Mouse (Mus musculus) gastrocnemius, adult 8-10 months (tissue): ENCODE data around the gene Sptlc3. TPM values are rescaled to one million over a fixed set of nuclear protein-coding genes. Genes with fewer than 3 reads are reported as not detected.
A peak's percentile ranks its signal among the peaks of the same experiment; 100 is the strongest.

Experiments used
- DNase-seq, 2 experiments: peaks; one replicate each; pipeline ENCODE4 v3.0.0; 2022; ENCODE audit warnings: low spot score in 2 of 2
- total RNA-seq, 4 experiments: library from RNA; stranded (reverse); gene quantifications; 2 replicates each; pipeline ENCODE4 v1.2.4; 2022

The Sptlc3 gene
- total RNA-seq, 4 experiments from 2014 or later = not detected

GRCm38 (mm10) chr2:139637861-139638260 is 144.1 kb downstream of the Sptlc3 start:
- no peak for DNase-seq

DNA sequence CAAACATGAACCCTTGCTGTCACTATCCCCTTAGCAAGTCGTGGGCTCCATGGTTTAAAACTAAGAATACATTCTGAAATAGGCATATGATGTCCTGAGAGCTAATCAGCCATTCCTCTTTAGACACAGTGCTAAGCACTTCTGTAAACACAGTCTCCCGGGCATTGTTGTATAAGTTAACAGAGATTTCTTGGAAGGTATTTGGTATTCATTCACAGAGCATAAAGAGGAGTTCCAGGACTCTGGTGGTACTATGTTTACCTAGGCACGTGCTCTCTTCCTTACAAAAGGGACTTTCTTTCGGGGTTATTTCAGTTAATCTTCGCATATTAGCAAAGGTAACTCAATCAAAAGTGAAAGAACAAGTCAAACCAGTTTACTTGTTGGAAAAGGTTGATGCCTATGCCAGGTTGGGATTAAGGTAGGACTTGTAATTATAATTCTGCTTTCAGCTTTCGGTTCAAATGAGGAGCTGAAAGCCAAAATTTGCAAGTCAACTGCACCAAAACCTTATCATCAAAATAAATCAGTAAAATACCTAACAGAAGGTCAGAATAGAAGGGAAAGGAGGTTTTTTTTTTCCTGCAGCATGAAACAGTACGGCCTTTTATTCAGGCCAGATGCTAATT is 148.2 kb downstream of the Sptlc3 start:
- no peak for DNase-seq

DNA sequence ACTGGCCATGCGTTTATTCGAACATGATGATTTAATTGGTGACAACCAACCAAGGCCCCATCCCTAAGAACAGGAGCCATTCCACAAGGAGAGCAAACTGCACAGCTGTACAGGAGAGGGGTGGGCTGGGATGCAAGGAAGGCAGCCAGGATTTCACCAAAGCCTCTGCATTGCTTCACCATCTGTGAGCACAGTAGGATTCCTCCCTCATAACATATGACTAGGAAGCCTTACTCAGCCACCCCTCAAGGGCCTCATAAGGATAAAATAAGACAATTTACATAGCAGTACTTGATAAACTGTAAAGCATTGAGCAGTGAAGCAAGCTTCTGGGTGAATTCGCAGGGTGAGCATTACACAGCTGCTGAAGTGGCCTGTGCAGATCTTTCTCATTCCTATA is 155.8 kb downstream of the Sptlc3 start:
- no peak for DNase-seq

GRCm38 (mm10) chr2:139656750-139657149 is 163.0 kb downstream of the Sptlc3 start:
- no peak for DNase-seq

- DNase-seq = no peak
These were observed 178.1 kb downstream of the Sptlc3 start for GRCm38 (mm10) chr2:139671838-139672237.

DNA sequence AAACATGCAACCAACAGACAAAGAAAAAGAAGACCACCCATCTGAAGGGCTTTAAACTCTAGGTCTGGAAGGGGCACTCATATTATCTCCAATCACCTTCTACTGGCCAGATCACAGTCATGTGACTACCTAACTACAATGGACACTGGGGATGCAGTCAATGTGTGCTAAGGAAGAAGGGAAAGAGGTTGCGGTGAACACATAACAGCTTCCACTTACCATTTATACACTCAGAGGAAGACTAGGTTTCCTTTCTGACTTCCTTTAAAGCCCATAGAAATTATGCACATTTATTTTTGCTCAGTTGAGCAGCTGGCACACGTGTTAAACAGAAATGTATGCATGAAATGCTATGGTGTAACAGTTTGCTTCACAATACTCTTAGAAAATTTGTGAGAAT is 178.7 kb downstream of the Sptlc3 start:
- DNase-seq = no peak

DNA sequence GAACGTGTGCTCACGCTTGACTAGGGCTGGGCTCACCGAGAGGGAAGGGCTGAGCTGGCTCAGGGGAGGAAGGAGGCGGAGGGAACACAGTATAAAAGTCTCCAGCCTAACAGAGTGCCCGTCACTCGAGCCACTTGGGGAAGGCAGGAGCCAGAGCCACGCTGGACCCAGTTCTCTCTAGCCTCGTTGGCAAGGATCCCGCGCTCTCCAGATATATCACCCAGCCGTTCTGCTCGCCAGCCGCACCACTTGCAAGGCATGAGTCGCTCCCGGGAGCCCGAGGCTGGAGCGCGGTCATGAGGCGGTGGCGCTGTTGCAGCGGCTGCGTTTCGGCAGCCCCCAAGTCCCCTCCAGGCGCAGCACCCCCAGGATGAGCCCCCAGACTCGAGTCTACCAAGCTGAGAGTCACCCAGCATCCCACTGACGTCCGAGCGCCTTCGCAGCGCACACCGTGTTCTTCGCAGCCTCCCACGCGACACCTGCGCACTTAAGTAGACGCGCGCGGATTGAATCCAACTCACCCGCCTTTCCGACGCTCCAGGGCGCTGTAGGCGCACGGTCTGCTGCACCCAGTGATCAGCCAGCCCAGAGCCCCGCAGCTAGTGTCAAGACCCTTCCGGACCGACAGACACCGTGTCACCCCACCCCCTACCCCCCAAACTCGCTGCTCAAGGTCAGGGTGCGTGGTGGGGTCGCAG is 183.5 kb downstream of the Sptlc3 start:
- DNase-seq = peak; percentile 36 to 61

DNA sequence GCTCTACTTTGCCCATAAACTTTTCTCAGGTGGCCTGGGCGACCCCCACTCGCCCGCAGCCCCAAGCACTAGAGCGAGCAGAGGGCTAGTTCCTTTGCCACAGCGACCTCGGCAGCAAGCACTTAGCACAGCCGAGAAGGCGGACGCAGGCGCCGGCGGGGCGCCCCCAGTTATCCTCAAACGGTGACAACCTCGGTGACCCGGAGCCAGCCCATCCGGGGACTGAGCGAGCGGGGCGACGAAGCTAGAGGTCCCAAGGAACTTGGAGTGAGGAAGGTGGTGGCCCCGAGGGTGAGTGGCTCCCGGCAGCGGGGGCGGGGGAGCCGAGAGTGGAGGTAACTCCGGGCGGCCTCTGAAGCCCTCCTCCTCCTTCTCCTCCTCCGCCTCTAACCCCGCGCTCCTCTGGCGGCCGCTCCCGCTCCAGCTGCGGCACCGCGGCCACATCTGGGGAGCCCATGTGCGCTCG is 184.1 kb downstream of the Sptlc3 start, which contains the start of gene Ism1:
Ism1 (plus strand) TSS at position 370 of the 466 bp plus-strand sequence.
- DNase-seq = peak in 1 of 2 experiments; percentile 7

DNA sequence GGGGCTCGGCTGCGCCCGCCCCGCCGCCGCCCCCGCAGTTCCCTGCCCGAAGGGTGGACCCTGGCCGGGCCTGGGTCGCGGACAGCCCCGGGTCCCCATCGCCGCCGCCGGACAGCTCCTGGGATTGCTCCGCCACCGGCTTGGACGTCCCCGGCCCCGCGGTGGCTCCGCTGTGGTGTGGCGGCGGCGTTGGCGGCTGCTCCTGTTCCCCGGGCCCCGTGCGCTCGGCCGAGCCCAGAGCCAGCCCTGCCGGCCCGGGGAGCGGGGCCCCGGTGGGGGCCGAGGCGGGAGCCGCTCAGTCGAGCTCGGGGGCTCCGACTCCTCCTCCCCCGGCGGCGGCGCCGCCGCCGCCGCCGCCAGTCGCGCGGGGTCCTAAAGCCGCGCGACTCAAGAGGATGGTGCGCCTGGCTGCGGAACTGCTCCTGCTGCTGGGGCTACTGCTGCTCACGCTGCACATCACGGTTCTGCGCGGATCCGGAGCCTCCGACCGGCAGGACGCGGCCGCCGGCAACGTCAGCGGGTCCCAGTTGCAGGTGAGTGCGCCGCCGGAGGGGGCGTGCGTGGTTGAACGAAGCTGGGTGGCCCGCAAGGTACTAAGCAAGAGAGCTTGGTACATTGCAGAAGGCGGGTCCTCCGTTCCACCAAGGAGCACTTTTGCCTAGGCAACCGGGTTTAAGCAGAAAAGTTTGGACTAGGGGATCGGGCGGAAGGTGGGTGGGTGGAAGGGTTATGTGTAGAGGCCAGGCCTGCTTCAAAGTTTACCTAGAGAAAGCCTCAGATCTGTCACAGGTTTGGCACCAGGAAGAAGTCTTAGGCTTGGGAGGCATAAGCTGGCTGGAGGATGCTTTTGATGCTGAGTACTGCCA is 184.8 kb downstream of the Sptlc3 start:
- DNase-seq = peak; percentile 3 to 4

DNA sequence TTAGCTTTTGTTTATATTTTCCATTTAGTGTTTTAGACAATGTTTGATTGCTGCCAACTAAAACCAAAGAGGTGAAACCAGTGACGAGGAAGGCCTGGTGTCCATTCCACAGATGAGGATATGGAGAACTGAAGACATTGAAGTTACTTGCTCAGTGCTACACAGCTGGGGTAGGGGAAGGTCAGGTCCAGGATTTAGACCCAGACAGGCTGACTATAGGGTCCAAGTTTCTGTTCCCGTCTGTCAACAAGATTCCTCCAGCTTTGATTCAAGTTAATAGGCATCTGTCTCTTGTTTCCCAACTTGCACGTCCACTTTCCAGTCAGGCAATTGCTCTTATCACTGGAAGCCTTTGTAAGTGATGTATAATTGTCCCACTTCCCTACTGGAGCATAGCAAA is 188.8 kb downstream of the Sptlc3 start:
- no peak for DNase-seq

Other genes starting within 250 kb of the Sptlc3 start
- under 1 TPM; 0.17 to 0.78 (median 0.45) TPM for gene Ism1, start 184.3 kb downstream of the Sptlc3 start, total RNA-seq